Mouse (Mus musculus) frontal cortex, postnatal 14 days (tissue): ENCODE measurements around the gene Tmem63c.
A peak's percentile ranks its signal among the peaks of the same experiment; 100 is the strongest.

ENCODE experiments used
- DNase-seq, 2 experiments: peaks; one replicate each; pipeline ENCODE4 v3.0.0; 2022; ENCODE audit warnings: low spot score in 2 of 2

Gene Tmem63c

GRCm38 (mm10) chr12:87021040-87021439, at the start of gene Tmem63c:
Tmem63c (plus strand) TSS chr12:87021340.
- DNase-seq, result no peak

- DNase-seq, result peak; percentile 60 to 63
Measured at GRCm38 (mm10) chr12:86973216-86973615, 47.9 kb upstream of the Tmem63c start.

- DNase-seq, result no peak
Measured at GRCm38 (mm10) chr12:86973706-86974105, 47.4 kb upstream of the Tmem63c start.

- DNase-seq, result peak in 1 of 2 experiments; percentile 61
Measured at GRCm38 (mm10) chr12:86974387-86975288, 46.5 kb upstream of the Tmem63c start.

- no peak for DNase-seq
Measured at GRCm38 (mm10) chr12:86975761-86976160, 45.4 kb upstream of the Tmem63c start.

GRCm38 (mm10) chr12:86976511-86977168, 44.5 kb upstream of the Tmem63c start:
- DNase-seq, result no peak

- DNase-seq, result peak in 1 of 2 experiments; percentile 64
Measured at GRCm38 (mm10) chr12:86977833-86978232, 43.3 kb upstream of the Tmem63c start.

GRCm38 (mm10) chr12:86981180-86981579, 40.0 kb upstream of the Tmem63c start:
- DNase-seq, result no peak

- peak in 1 of 2 experiments; percentile 53 for DNase-seq
Measured at GRCm38 (mm10) chr12:86983470-86984193, 37.5 kb upstream of the Tmem63c start.

- DNase-seq, result no peak
Measured at GRCm38 (mm10) chr12:86984194-86984555, 37.0 kb upstream of the Tmem63c start.

GRCm38 (mm10) chr12:86986562-86986961, 34.6 kb upstream of the Tmem63c start:
- no peak for DNase-seq

- DNase-seq, result no peak
Measured at GRCm38 (mm10) chr12:86988227-86988626, 32.9 kb upstream of the Tmem63c start.

GRCm38 (mm10) chr12:86989378-86989777, 31.8 kb upstream of the Tmem63c start:
- DNase-seq, result no peak

GRCm38 (mm10) chr12:86989890-86990754, 31.0 kb upstream of the Tmem63c start, which contains the start of gene Zdhhc22:
Zdhhc22 (minus strand) TSS chr12:86990430.
- DNase-seq, result no peak

GRCm38 (mm10) chr12:86990755-86991110, 30.4 kb upstream of the Tmem63c start:
- no peak for DNase-seq

GRCm38 (mm10) chr12:86994166-86994565, 27.0 kb upstream of the Tmem63c start:
- no peak for DNase-seq

- no peak for DNase-seq
Measured at GRCm38 (mm10) chr12:86994776-86995175, 26.4 kb upstream of the Tmem63c start.

- DNase-seq, result no peak
Measured at GRCm38 (mm10) chr12:86995931-86996330, 25.2 kb upstream of the Tmem63c start.

GRCm38 (mm10) chr12:86998699-86999098, 22.4 kb upstream of the Tmem63c start:
- DNase-seq, result no peak

GRCm38 (mm10) chr12:86999283-86999820, 21.8 kb upstream of the Tmem63c start:
- DNase-seq, result no peak
